Mouse (Mus musculus): ENCODE data around the gene Gm9913.

Gm9913 gene

GRCm38 (mm10) chr2:125505006-125505745, at the start of gene Gm9913:
Gene Gm9913 (plus strand): TSS chr2:125505089.
- no peak for DNase-seq

- DNase-seq = no peak
These were observed 48.7 kb upstream of the Gm9913 start for GRCm38 (mm10) chr2:125456059-125456789.

GRCm38 (mm10) chr2:125459087-125459486, 45.8 kb upstream of the Gm9913 start:
- DNase-seq = no peak

GRCm38 (mm10) chr2:125464036-125464435, 40.9 kb upstream of the Gm9913 start:
- DNase-seq = no peak

- no peak for DNase-seq
These were observed 34.2 kb upstream of the Gm9913 start for GRCm38 (mm10) chr2:125470553-125471295.

- no peak for DNase-seq
These were observed 33.2 kb upstream of the Gm9913 start for GRCm38 (mm10) chr2:125471721-125472120.

- DNase-seq = no peak
These were observed 31.7 kb upstream of the Gm9913 start for GRCm38 (mm10) chr2:125473228-125473627.

- no peak for DNase-seq
These were observed 30.2 kb upstream of the Gm9913 start for GRCm38 (mm10) chr2:125474690-125475089.

GRCm38 (mm10) chr2:125476231-125476630, 28.7 kb upstream of the Gm9913 start:
- DNase-seq = no peak

GRCm38 (mm10) chr2:125477367-125477766, 27.5 kb upstream of the Gm9913 start:
- no peak for DNase-seq

GRCm38 (mm10) chr2:125478705-125479104, 26.2 kb upstream of the Gm9913 start:
- DNase-seq = no peak

- DNase-seq = no peak
These were observed 24.8 kb upstream of the Gm9913 start for GRCm38 (mm10) chr2:125480057-125480456.

- DNase-seq = no peak
These were observed 23.8 kb upstream of the Gm9913 start for GRCm38 (mm10) chr2:125481116-125481515.

GRCm38 (mm10) chr2:125481531-125482317, 23.2 kb upstream of the Gm9913 start:
- DNase-seq = no peak

GRCm38 (mm10) chr2:125484164-125484563, 20.7 kb upstream of the Gm9913 start:
- no peak for DNase-seq

- no peak for DNase-seq
These were observed 20.0 kb upstream of the Gm9913 start for GRCm38 (mm10) chr2:125484910-125485309.

- DNase-seq = no peak
These were observed 14.9 kb upstream of the Gm9913 start for GRCm38 (mm10) chr2:125489979-125490378.

GRCm38 (mm10) chr2:125492050-125492900, 12.6 kb upstream of the Gm9913 start:
- no peak for DNase-seq

- no peak for DNase-seq
These were observed 10.6 kb upstream of the Gm9913 start for GRCm38 (mm10) chr2:125494291-125494690.

- no peak for DNase-seq
These were observed 9.8 kb upstream of the Gm9913 start for GRCm38 (mm10) chr2:125494831-125495812.

Measured in cerebellum, adult 11-12 months (tissue).